Mouse (Mus musculus) granulocyte monocyte progenitor cell, adult 5-6 weeks (primary cell): ENCODE data around the gene Cfap74. TPM values are rescaled to one million over a fixed set of nuclear protein-coding genes. Genes with fewer than 3 reads are reported as not detected.
A peak's percentile ranks its signal among the peaks of the same experiment; 100 is the strongest.

Source experiments
- ATAC-seq: replicated peaks from 2 replicates; pipeline ENCODE4 v1.8.0; 2016; ENCODE audit warnings: mild to moderate bottlenecking, moderate TSS enrichment, inconsistent platforms; ENCODE audit not compliant: poor library complexity, severe bottlenecking
- total RNA-seq, 2 experiments: library from RNA; stranded (forward) in 1 of 2; stranded (reverse) in 1 of 2; fragments of 200-712, 200-1000 nt in 1 of 2; fragments of >200 nt in 1 of 2; fragmentation: Nextera tagmentation in 1 of 2; gene quantifications; 2 replicates each; pipeline ENCODE4 v1.2.3; 2014 to 2017

The Cfap74 gene
- total RNA-seq (2014; fragmentation: Nextera tagmentation) (0.92 TPM in 1 of 2 replicates, not detected in the other), total RNA-seq (2017) (0.13 TPM in 1 of 2 replicates, not detected in the other)

GRCm38 (mm10) chr4:155409058-155409776 lies at the start of gene Cfap74:
TSS of gene Cfap74 (plus strand) at chr4:155409190.
- peak; percentile 93 for ATAC-seq

- no peak for ATAC-seq
These were observed 49.2 kb upstream of the Cfap74 start for GRCm38 (mm10) chr4:155359560-155360464.

- ATAC-seq: peak; percentile 8; the same call in 1 of the 2 replicates
These were observed 48.1 kb upstream of the Cfap74 start for GRCm38 (mm10) chr4:155360856-155361255.

- ATAC-seq: peak; percentile 34; the same call in 1 of the 2 replicates
These were observed 47.6 kb upstream of the Cfap74 start, which contains the start of gene Prkcz for GRCm38 (mm10) chr4:155361303-155361791. TSS of gene Prkcz (minus strand) at chr4:155361361.

- ATAC-seq: no peak
These were observed 46.5 kb upstream of the Cfap74 start for GRCm38 (mm10) chr4:155362443-155362842.

- ATAC-seq: no peak
These were observed 42.2 kb upstream of the Cfap74 start for GRCm38 (mm10) chr4:155366784-155367183.

- ATAC-seq: no peak
These were observed 41.3 kb upstream of the Cfap74 start for GRCm38 (mm10) chr4:155367739-155368138.

- ATAC-seq: peak; percentile 62
These were observed 40.3 kb upstream of the Cfap74 start for GRCm38 (mm10) chr4:155368684-155369083.

GRCm38 (mm10) chr4:155370737-155371715 lies 38.0 kb upstream of the Cfap74 start:
- ATAC-seq: no peak

- ATAC-seq: no peak
These were observed 36.9 kb upstream of the Cfap74 start for GRCm38 (mm10) chr4:155371797-155372735.

- no peak for ATAC-seq
These were observed 27.0 kb upstream of the Cfap74 start for GRCm38 (mm10) chr4:155381974-155382373.

GRCm38 (mm10) chr4:155382752-155383151 lies 26.2 kb upstream of the Cfap74 start:
- no peak for ATAC-seq

GRCm38 (mm10) chr4:155383326-155383725 lies 25.7 kb upstream of the Cfap74 start:
- ATAC-seq: no peak

GRCm38 (mm10) chr4:155387166-155387565 lies 21.8 kb upstream of the Cfap74 start:
- ATAC-seq: no peak

- no peak for ATAC-seq
These were observed 13.5 kb upstream of the Cfap74 start for GRCm38 (mm10) chr4:155395471-155395870.

- no peak for ATAC-seq
These were observed 12.2 kb upstream of the Cfap74 start for GRCm38 (mm10) chr4:155396751-155397150.

GRCm38 (mm10) chr4:155397511-155398221 lies 11.3 kb upstream of the Cfap74 start, which contains the start of gene Gabrd:
TSS of gene Gabrd (minus strand) at chr4:155398112.
- ATAC-seq: peak; percentile 94

GRCm38 (mm10) chr4:155398222-155398540 lies 10.8 kb upstream of the Cfap74 start:
- no peak for ATAC-seq
